38 mouse cellular contexts compared by ENCODE assay signal in genomic region chr6:38164705-38165104, GRCm38 (mm10). TPM values are rescaled to one million over a fixed set of nuclear protein-coding genes. Genes with fewer than 3 reads are reported as not detected.
DNase-seq lines count a peak whose midpoint lies in the region; ATAC-seq lines count a peak whose summit lies in the region.
"Had no signal": no experiment of that assay in that cellular context is flagged by ENCODE, and none has a peak within 500 bp of the region (broad histone marks: within the 10 kb centered on the region; RNA-seq: fewer than 3 reads in every experiment).

No protein-coding gene starts in this region.

- H3K27me3 ChIP-seq in forebrain, embryonic 10.5 days (ENCODE audit: poor library complexity, severe bottlenecking), result no peaks in the 10 kb centered on the region
- no peaks in the 10 kb centered on the region for H3K27me3 ChIP-seq in forebrain, embryonic 11.5 days (ENCODE audit: control insufficient read depth, insufficient read depth, low read length)
- H3K27me3 ChIP-seq in limb, embryonic 10.5 days (ENCODE audit: low read depth, poor library complexity, severe bottlenecking), result no peaks in the 10 kb centered on the region
- no peaks in the 10 kb centered on the region for H3K27me3 ChIP-seq in limb, embryonic 15.5 days
- H3K27me3 ChIP-seq: CH12.LX; embryonic facial prominence, embryonic 13.5 days; forebrain, embryonic 12.5 days; hindbrain, embryonic 12.5 days; liver, embryonic 15.5 days; midbrain, embryonic 15.5 days had no signal

- H3K36me3 ChIP-seq in forebrain, embryonic 10.5 days (replicated peaks), result peaks cover 62% of the 10 kb centered on the region
- H3K36me3 ChIP-seq in forebrain, embryonic 11.5 days (ENCODE audit: control insufficient read depth, insufficient read depth, low read length), result no peaks in the 10 kb centered on the region
- H3K36me3 ChIP-seq in limb, embryonic 10.5 days, result peaks cover 49% of the 10 kb centered on the region
- H3K36me3 ChIP-seq in limb, embryonic 15.5 days, result peaks cover 40% of the 10 kb centered on the region
- H3K36me3 ChIP-seq: liver, embryonic 15.5 days had no signal

- peak overlapping the region; percentile 48; the same call in 1 of the 2 replicates for H3K27ac ChIP-seq in forebrain, embryonic 10.5 days
- no peak overlapping the region for H3K27ac ChIP-seq in forebrain, embryonic 11.5 days (ENCODE audit: low read depth, low read length)
- H3K27ac ChIP-seq in limb, embryonic 10.5 days, result peak overlapping the region; percentile 59
- peak overlapping the region; percentile 40; the same call in 1 of the 2 replicates for H3K27ac ChIP-seq in limb, embryonic 15.5 days
- H3K27ac ChIP-seq: layer of hippocampus, adult 2 months; liver, embryonic 15.5 days; midbrain, embryonic 15.5 days had no signal

- H3K9ac ChIP-seq in forebrain, embryonic 11.5 days (ENCODE audit: low read length), result no peak overlapping the region
- H3K9ac ChIP-seq in limb, embryonic 15.5 days, result no peak overlapping the region
- H3K9ac ChIP-seq: embryonic facial prominence, embryonic 13.5 days; forebrain, embryonic 12.5 days; forebrain, postnatal 0 days; hindbrain, embryonic 12.5 days; liver, embryonic 15.5 days; lung, embryonic 14.5 days; midbrain, embryonic 15.5 days had no signal

- no peak for DNase-seq in forebrain, embryonic 10.5 days (ENCODE audit: extremely low spot score, low spot score)
- DNase-seq in forebrain, embryonic 11.5 days (ENCODE audit: low spot score), result no peak
- peak; percentile 27 to 56 for DNase-seq in left cerebral cortex, postnatal 25 days (ENCODE audit: low spot score in 2 of 2)
- no peak for DNase-seq in left cerebral cortex, adult 9 months (ENCODE audit: low spot score in 2 of 2)
- DNase-seq in limb, embryonic 10.5 days (ENCODE audit: low spot score), result no peak
- DNase-seq in testis, postnatal 14 days (ENCODE audit: low spot score), result no peak
- DNase-seq in testis, postnatal 10 days (ENCODE audit: low spot score), result no peak
- DNase-seq: adrenal gland, adult 8-10 months; cerebellum, adult 8-10 months; cerebellum, postnatal 25 days; forebrain, postnatal 0 days; gastrocnemius, postnatal 25 days; heart, adult 11 months; heart, postnatal 36 days; kidney, adult 9 months; kidney, postnatal 36 days; lung, embryonic 14.5 days; lung, postnatal 14 days; right cerebral cortex, postnatal 25 days; spleen, adult 18-20 months; thymus, adult 2 months; thymus, postnatal 4 days had no signal

- no peak overlapping the region for H3K4me3 ChIP-seq in forebrain, embryonic 10.5 days
- no peak overlapping the region for H3K4me3 ChIP-seq in forebrain, embryonic 11.5 days (ENCODE audit: low read depth, low read length)
- no peak overlapping the region for H3K4me3 ChIP-seq in limb, embryonic 10.5 days
- H3K4me3 ChIP-seq in limb, embryonic 15.5 days, result no peak overlapping the region
- H3K4me3 ChIP-seq: embryonic facial prominence, embryonic 13.5 days; forebrain, embryonic 12.5 days; hindbrain, embryonic 12.5 days; layer of hippocampus, adult 2 months; liver, embryonic 15.5 days; midbrain, embryonic 15.5 days had no signal

- WGBS in forebrain, embryonic 10.5 days, result 87% methylated on average over 6 of the region's 6 CpGs
- WGBS in forebrain, embryonic 11.5 days, result 85% methylated on average over 6 of the region's 6 CpGs
- 83% methylated on average over 6 of the region's 6 CpGs for WGBS in limb, embryonic 10.5 days
- WGBS in limb, embryonic 15.5 days, result 68% methylated on average over 6 of the region's 6 CpGs

- intact Hi-C loops in left cerebral cortex, postnatal 25 days (cut with DNase I), result loop anchor here (5.0 kb wide), 1 partner anchor 88 kb away; the partner anchor contains the start of gene D630045J12Rik

- H3K4me1 ChIP-seq in forebrain, embryonic 10.5 days, result peaks cover 39% of the 10 kb centered on the region
- no peaks in the 10 kb centered on the region for H3K4me1 ChIP-seq in forebrain, embryonic 11.5 days (replicated peaks; ENCODE audit: control insufficient read depth, insufficient read depth, low read length)
- peaks cover 56% of the 10 kb centered on the region for H3K4me1 ChIP-seq in limb, embryonic 10.5 days
- H3K4me1 ChIP-seq in limb, embryonic 15.5 days, result peaks cover 18% of the 10 kb centered on the region
- H3K4me1 ChIP-seq: liver, embryonic 15.5 days had no signal

- no peaks in the 10 kb centered on the region for H3K9me3 ChIP-seq in forebrain, embryonic 10.5 days
- H3K9me3 ChIP-seq in forebrain, embryonic 11.5 days (ENCODE audit: control insufficient read depth, low read length), result no peaks in the 10 kb centered on the region
- no peaks in the 10 kb centered on the region for H3K9me3 ChIP-seq in limb, embryonic 10.5 days (replicated peaks)
- no peaks in the 10 kb centered on the region for H3K9me3 ChIP-seq in limb, embryonic 15.5 days
- H3K9me3 ChIP-seq: embryonic facial prominence, embryonic 13.5 days; forebrain, embryonic 12.5 days; hindbrain, embryonic 12.5 days; liver, embryonic 15.5 days; midbrain, embryonic 15.5 days had no signal

- H3K4me2 ChIP-seq in forebrain, embryonic 11.5 days (ENCODE audit: low read depth, low read length, severe bottlenecking), result no peak overlapping the region
- no peak overlapping the region for H3K4me2 ChIP-seq in limb, embryonic 15.5 days
- H3K4me2 ChIP-seq: embryonic facial prominence, embryonic 13.5 days; forebrain, embryonic 12.5 days; heart, embryonic 11.5 days; hindbrain, embryonic 12.5 days; liver, embryonic 15.5 days; lung, embryonic 14.5 days; midbrain, embryonic 15.5 days had no signal

- no peak for ATAC-seq in forebrain, embryonic 11.5 days (replicated peaks; ENCODE audit: low FRiP score)
- no peak for ATAC-seq in limb, embryonic 15.5 days (ENCODE audit: insufficient number of reproducible peaks, low FRiP score, low TSS enrichment, low read depth)
- ATAC-seq: forebrain, postnatal 0 days; intestine, embryonic 16.5 days; midbrain, embryonic 15.5 days had no signal

RNA-seq across cellular contexts. Expression of gene Atp6v0a4, which starts 40.3 kb away (rescaled TPM):
- not detected in 2 replicates for polyA plus RNA-seq in forebrain, embryonic 10.5 days (2016; fragmentation: Nextera tagmentation; extraction: Ambion mirVana)
- polyA plus RNA-seq in forebrain, embryonic 11.5 days (2014; fragmentation: Nextera tagmentation; extraction: Ambion mirVana), result not detected in 2 replicates
- 1 to 10 TPM; 1.9 to 3.1 TPM for total RNA-seq in left cerebral cortex, postnatal 25 days (2021)
- not detected in 2 replicates for polyA plus RNA-seq in limb, embryonic 10.5 days (2016; fragmentation: Nextera tagmentation; extraction: Ambion mirVana)
- polyA plus RNA-seq in limb, embryonic 15.5 days (2015; fragmentation: Nextera tagmentation; extraction: Ambion mirVana), result 4.0 and 6.0 TPM in 2 replicates
- total RNA-seq: CH12.LX had no signal
- polyA plus RNA-seq: forebrain, embryonic 12.5 days; neural tube, embryonic 11.5 days had no signal

RNA-seq across cellular contexts. Expression of gene Tmem213, which starts 55.6 kb away (rescaled TPM):
- polyA plus RNA-seq in forebrain, embryonic 10.5 days (2016; fragmentation: Nextera tagmentation; extraction: Ambion mirVana), result not detected in 2 replicates
- not detected in 2 replicates for polyA plus RNA-seq in forebrain, embryonic 11.5 days (2014; fragmentation: Nextera tagmentation; extraction: Ambion mirVana)
- not detected for total RNA-seq in left cerebral cortex, postnatal 25 days (2021)
- polyA plus RNA-seq in limb, embryonic 10.5 days (2016; fragmentation: Nextera tagmentation; extraction: Ambion mirVana), result not detected in 2 replicates
- 1.5 and 3.1 TPM in 2 replicates for polyA plus RNA-seq in limb, embryonic 15.5 days (2015; fragmentation: Nextera tagmentation; extraction: Ambion mirVana)
- total RNA-seq: adrenal gland, adult 8-10 months; CH12.LX; ES-E14; forebrain, postnatal 0 days; gastrocnemius, postnatal 25 days; heart, postnatal 36 days; layer of hippocampus, adult 2 months; layer of hippocampus, postnatal 14 days; left cerebral cortex, adult 8-10 months; liver, adult 2 months had no signal
- polyA plus RNA-seq: C2C12; forebrain, embryonic 12.5 days; forebrain, postnatal 0 days; heart, embryonic 11.5 days; hindbrain, embryonic 12.5 days; intestine, embryonic 16.5 days; liver, adult 2 months; liver, embryonic 15.5 days; midbrain, embryonic 15.5 days; neural tube, embryonic 11.5 days had no signal

Comparison
In these comparisons a context has a peak if more than half of its experiments do, and no peak if none do; other contexts are left out.
1. DNase-seq: peak in left cerebral cortex, postnatal 25 days (2 of 2); none in forebrain, embryonic 10.5 days (single experiment), forebrain, embryonic 11.5 days (single experiment), left cerebral cortex, adult 9 months (0 of 2), limb, embryonic 10.5 days (single experiment), testis, postnatal 14 days (single experiment) and testis, postnatal 10 days (single experiment).